Mouse (Mus musculus): Measurements from ENCODE around the gene Eps8.

Eps8 gene

DNA sequence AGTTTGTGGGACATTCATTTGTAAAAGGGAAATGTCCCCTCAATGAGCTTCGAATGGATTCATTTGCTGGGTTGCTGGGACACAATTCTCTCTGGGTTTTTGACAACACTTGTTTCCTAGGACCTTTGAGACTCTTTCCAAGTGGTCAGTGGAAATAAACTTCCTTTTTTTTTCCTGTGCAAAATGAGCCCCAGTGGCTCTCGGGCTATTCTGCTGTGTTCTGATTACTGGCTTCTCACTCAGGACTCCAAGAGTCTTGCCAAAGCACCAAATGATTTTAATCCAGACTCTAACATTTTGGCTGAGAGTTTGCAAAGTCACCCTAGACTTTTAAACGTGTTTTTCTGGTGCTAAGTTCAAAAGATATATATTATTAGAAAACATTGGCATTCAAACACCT lies 10.3 kb upstream of the Eps8 start:
- no peak for DNase-seq (ENCODE audit: low read depth, low spot score)

DNA sequence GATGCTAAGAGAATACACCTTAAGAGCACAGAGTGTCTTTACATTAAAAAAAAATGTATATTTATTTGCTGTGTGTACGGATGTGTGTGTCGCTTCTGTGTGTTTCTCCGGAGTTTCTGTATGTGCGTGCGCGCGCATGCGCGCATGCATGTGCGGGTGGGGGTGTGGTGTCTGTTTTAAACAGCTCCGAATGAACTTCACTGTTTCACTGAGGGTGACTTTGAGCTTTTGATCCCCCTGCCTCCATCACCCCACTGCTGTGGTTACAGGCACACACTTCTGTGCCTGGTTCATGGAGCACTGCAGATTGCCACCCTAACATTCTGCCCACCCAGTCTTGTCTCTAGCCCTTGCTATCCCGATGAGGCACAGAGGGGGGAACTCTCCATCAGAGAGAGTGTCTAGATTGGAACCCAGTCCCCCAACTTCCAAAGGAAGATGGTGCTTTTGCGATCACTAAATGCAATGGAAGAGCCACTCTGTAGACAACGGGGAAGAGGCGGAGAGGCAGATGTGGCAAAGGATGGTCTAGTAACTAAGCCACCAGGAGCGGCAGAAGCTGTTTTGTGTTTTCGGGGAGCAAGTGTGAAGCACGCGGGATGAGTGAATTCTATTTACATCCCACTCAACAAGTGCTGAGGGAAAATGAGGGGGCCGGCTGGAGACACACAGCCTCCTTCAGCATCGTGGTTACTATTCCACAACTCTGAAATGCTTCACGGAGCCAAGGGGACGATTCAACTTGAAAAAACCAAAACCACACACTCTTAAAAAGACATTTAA lies 7.1 kb upstream of the Eps8 start:
- DNase-seq (ENCODE audit: low read depth, low spot score), result peak; percentile 65

DNA sequence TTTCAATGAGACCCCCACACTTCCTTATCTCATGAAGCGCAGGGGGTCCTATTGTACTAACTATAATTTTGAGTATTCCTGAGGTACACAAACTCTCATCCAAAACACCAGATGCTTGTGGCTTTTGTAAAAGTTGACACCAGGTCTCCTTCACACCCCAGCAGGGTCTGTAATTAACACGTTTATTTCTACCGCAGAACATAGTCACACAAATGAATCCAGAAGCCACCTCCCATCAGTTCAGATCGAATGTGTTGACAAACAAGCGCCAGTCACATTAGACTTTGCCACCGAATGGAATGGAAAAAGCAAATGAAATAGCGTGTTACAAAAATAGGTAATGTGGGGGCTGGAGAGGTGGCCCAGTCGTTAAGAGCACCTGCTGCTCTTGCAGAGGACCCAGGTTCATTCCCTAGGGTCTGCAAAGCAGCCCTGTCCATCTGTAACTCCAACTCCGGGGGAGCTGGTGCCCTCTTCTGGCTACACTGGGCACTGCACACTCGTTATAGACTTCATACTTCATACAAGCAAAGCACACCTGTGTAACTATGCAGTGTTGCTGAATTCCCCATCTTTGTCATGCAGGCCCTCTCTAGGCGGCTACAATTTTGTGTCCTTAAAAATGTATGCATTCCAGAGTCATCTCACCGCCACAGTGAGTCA lies 3.9 kb upstream of the Eps8 start:
- DNase-seq (ENCODE audit: low read depth, low spot score), result peak; percentile 71

DNA sequence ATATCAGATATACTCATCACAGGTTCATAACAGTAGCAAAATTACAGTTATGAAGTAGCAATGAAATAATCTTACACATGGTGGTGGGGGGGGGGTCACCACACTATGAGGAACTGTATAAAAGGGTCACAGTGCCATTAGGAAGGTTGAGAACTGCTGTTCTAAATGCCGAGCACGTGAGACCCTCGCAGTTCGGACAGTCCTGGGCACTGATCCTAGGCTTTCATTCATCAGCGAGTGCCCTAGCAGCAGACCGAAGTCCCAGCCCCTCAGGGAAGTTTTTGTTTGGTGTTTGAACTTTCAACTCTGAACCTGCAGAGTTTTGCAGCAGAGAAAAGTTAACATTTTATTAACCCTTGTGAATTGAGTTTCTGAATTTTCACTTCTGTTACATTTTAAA lies 2.5 kb upstream of the Eps8 start:
- DNase-seq (ENCODE audit: low read depth, low spot score), result no peak

DNA sequence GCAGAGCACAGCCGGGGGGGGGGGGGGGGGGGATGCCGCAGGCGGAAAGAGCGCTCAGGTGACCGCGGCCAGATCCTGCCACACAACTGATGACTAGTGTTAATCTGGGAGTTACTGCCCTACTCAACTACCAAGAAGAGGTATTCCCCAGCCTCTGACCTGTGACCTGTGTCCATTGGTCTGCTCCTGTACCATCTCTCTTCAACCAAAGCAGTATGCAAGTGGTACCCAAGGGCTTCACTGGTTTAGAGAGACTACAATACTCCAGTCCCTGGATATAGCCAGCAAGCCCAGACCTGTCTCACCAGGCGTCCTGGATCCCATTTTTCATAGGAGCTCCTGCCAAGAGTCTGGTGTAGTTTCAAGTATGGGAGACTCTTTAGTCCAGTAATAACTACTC lies 5.1 kb downstream of the Eps8 start:
- DNase-seq (ENCODE audit: low read depth, low spot score), result no peak

DNA sequence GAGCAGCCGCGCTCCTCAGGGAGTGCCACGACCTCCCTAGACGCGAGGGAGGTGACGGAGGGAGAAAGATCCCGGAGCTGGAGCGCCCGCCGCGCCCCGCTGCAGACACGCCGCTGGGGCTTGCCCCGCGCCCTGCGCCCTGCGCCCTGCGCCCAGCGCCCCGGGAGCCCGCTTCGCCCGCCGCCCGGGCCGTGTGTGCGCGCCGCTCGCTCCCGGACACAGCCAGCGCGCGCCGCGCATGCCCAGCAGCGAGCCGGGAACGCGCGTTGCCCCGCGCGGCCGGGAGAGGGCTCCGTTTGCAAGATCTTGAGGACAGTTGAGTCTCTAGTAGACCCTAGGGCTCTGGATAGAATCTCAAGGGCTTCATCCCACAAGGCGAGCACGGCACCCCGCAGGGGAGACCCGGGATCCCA lies 5.6 kb downstream of the Eps8 start:
- peak; percentile 84 for DNase-seq (ENCODE audit: low read depth, low spot score)

DNA sequence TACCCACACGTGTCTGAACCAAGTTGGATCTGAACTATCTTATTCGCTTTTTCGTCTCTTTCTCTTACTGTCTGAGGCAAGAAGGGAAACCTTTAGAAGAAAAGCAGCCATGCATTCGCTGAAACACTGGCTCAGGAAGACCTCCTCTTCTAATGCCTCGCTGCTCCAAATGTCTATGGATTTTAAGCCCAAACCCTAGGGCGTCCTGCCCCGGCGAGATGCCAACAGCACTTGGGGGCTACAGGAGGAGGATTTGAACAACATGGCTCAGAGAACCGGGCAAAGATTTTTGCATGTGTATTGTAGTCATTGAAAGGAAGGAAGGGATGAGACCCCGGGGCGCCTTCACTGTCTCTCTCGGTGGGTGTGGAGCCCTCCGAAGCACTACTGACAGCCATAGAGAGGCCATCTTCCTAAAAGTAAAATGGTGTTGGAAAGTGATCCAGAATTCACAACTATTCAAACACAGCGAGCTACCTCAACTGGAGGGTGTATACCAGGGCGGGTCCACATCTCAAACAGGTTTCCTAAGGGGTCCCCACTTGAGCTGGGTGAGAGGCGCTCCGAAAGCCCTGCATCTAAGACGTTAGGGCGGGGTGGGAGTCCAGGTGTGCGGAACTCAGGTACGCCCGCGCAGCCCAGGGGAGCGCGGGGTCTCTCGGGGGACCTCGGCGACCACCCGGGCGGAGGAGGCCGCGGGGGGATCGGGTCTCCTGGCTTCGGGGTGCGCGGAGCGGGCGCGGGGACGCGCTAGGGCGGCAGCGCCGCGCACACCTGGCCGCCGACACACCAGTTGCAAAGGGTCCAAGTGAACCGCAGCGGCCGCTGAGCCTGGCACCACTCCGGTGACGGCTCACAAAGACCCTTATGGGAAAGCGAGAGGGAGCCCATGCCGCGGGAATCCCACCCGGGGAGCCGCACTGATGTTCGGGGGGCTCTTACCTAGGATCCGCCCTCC lies 6.3 kb downstream of the Eps8 start:
- peak; percentile 40 for DNase-seq (ENCODE audit: low read depth, low spot score)

DNA sequence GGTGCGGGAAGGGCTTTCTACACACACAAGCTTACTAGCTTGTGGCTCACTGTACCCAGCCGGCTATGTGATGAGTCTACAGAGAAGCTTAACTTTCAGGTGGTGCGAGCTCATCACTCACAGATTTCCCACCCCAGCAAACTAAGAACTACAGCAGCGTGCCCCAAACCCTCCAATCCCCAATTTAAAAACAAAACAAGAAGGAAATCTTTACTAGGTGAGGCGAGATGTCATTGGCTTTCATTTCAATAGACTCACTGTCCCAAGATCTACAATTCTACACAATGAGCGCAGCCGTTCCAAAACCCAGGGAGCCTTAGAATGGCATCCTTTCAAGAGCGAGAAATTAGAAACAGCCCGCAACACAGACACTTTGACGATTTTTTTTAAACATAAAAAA lies 7.0 kb downstream of the Eps8 start:
- no peak for DNase-seq (ENCODE audit: low read depth, low spot score)

DNA sequence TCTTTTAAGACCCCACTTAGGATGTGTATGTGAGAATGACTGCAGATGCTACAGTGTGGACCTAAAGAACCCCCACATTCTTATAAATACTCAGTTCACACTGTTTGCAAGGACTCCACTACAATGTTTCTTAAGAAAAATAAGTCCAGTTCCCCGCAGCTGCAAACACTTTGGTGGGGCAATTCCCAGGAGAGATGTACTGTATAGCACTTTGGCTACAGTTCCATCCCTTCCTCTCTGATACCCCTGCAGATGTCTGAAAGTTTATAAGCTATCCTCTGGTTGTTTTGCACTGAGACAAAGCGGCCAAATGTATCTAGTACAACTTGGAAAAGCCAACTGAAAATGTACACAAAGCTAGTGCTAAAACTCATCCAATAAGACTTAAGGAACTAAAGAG lies 8.0 kb downstream of the Eps8 start:
- DNase-seq (ENCODE audit: low read depth, low spot score), result no peak

DNA sequence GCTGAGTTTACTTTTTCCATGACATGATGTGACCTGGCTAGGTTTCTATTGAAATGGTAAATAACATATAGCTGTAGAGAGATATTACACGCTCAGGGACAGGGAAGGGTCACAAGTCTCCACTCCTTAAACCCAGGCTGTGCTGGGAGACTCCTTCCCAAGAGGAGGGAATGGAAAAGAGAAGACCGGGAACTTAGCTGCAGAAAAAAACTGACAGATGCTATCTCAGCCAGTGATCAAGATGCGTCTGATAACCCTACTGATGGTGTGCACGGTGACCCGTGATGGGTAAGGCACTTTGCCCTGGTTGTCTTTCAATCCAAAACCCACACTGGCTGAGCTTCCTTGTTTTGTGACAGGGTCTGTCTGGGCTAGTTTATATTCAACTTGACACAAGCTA lies 9.8 kb downstream of the Eps8 start:
- DNase-seq (ENCODE audit: low read depth, low spot score), result no peak

DNA sequence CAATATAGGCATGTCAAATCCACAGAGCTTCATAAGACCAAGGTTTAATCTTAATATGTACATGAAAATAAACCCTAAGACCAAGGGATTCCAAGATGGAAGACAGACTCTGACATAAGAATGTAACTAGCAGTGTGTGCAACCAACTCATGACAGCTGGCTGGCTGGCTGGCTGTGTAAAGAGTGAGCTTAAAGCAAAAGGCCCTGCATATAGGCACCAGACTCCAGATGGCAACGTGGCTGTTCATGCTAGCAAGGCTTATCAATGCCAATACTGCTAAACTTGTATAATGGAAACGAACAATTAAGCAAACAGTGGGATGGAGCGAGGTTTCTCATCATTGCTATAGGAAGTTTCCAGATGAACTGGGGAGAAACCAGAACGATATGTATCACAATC lies 10.9 kb downstream of the Eps8 start:
- DNase-seq (ENCODE audit: low read depth, low spot score), result no peak

DNA sequence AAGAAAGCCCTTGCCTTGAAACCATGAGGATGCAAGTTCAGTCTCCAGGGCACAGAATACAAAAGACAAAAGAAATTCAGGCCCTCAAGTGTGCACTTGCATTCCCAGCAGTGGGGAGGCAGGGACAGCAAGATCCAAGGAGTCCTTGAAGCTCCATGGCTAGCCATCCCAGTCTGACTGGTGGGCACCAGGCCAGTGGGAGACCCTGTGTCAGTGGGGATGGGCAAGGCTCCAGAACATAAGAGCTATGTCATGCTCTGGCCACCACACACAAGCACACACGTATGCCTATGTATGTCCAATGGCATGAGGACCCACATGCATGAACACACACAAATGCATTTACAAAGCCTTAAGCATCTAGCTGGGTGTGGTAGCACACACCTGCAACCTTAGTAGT lies 13.0 kb downstream of the Eps8 start:
- no peak for DNase-seq (ENCODE audit: low read depth, low spot score)

DNA sequence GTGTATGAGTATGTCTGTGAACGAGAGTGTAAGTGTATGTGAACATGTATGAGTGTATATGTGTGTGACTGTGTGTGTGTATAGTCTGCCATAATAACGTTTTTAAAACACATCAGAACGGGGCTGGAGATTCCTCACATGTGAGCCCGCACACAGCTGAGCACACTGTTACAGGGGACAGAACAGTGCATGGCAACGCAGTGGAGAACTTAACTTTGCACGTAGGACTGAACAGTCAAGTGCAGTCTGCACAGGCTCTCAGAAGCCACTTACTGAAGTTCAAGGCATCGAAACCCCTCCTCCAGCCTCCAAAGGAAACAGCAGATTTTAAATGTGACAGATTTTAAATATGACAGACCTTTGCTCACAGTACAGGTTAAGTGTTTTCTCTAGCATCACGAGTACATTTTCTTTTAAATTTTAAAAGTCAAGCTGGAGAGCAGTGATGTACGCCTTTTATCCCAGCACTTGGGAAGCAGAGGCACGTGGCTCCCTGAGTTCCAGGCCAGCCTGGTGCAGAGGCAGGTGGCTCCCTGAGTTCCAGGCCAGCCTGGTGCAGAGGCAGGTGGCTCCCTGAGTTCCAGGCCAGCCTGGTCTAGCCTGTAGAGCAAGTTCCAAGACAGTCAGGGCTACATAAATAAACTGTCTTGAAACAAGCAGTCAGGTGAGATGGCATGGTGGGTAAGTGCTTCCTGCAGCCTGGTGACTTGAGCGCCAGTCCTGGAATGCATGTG lies 15.7 kb downstream of the Eps8 start:
- DNase-seq (ENCODE audit: low read depth, low spot score), result no peak

DNA sequence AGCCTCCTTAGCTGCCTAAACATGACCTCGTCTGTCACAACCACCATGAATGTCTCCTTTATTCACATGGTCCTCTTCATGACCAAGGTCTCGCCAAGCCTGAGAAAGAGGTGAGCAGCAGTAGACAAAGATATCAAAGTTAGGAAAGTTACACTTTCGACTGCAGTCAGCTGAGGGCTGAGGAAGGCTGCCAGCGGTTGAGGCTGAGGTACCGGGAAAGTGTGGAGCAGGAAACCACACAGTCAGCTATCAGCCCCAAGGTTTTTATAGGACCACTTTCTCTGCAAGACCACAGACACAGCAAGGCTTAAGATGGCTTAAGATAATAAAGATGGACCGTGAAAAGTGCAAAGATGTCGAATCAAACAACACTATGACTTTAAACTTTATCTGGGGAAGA lies 17.2 kb downstream of the Eps8 start:
- DNase-seq (ENCODE audit: low read depth, low spot score), result no peak

DNA sequence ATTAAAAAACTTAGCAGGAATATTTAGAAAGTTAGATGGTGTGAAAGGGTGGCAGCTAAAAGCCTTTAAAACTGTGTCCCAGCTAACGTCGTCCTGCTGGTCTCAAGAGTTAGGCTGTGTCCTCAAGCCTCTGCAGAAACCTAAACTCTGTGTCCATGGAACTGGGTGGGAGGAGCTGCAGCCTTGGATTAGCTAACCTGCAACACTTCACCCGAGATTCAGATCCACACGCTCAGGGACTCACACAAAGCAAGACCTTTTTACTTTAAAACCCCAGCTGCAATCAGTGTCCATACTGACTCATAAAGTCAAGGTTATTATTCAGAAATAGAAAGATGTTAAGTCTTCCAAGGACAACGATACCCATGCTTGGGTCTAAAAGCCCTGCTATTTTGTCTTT lies 18.5 kb downstream of the Eps8 start:
- DNase-seq (ENCODE audit: low read depth, low spot score), result no peak

DNA sequence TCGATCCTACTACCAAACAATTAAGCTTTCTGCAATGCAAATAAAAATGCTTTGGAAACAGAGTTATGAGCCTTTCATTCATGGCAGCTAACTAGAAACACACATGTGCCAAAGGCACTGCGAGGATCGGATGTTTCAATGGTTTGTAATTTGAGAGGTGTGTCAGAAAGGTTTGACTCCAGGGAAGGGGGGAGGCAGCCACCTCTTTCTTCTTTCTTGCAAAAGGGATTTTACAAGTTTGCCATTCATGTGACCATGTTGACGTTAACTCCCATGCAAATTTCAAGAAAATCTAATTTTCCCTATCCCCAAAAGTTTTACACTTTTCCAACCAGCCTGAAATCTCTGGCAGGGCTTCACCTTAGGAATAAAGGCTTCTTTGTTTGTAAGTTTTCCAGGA lies 21.1 kb downstream of the Eps8 start:
- DNase-seq (ENCODE audit: low read depth, low spot score), result no peak

DNA sequence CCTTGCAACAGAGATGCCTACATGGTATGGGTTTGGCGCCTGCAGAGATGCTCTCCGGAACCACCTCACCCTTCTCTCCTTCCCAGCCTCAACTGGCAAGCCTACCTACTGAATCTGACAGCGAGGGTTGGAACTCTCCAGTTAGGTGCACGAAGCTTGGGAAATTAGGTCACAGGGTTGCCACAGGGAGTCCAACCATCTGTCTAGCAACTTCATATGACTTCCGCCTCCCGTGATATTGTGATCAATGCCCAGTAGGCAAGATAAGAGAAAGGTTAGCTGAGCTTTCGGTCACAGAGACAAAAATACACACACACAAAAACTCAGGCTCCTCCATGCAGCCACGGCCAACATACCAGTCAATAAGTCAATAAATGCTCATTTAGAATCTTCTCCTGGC lies 21.6 kb downstream of the Eps8 start:
- DNase-seq (ENCODE audit: low read depth, low spot score), result no peak

DNA sequence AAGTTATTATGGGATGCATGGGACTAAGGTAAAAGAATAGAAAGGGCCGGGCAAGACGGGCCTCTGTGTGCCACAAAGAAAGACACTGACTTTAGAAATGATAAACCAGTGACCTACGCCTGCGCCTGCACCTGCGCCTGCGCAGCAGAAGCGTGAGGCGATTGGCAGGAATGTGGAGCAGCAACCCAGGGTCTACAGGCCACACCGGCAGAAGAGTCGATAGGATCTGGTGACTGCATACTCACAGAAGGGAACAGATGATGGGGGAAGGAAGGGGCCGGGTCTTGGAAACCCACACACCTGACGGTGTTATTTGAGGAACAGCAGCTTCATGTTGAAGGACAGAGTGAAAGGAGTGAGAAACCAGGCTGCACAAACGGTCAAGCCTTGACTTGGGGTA lies 24.3 kb downstream of the Eps8 start:
- peak; percentile 61 for DNase-seq (ENCODE audit: low read depth, low spot score)

DNA sequence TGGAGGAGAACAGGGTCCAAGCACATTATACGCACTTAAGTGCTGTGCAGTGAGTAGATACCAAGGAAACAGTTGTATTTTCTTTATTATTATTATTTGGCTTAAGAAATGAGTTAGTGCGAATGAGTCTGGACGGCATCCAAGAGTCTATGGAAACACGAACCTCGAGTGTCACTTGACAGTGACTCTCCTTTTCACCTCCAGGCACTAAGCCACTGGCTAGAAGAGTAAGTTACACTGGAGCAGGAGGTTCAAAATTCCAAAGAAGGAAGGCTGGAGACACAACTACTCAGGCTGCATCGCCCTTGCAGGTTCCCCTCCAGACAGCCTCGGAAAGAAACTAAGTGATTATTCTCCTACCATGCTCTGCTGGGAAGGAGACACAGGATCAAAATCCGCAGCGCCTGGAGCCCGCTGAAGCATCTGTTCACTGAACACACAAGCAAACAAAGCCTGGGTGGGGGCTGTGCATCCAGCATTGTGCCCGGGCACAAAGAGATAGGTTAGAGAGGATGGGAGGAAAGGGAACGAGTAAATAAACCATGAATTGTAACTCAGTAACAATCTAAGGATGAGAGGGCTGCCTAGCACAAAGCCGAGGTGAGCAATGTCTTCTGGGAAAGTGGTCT lies 25.0 kb downstream of the Eps8 start:
- no peak for DNase-seq (ENCODE audit: low read depth, low spot score)

DNA sequence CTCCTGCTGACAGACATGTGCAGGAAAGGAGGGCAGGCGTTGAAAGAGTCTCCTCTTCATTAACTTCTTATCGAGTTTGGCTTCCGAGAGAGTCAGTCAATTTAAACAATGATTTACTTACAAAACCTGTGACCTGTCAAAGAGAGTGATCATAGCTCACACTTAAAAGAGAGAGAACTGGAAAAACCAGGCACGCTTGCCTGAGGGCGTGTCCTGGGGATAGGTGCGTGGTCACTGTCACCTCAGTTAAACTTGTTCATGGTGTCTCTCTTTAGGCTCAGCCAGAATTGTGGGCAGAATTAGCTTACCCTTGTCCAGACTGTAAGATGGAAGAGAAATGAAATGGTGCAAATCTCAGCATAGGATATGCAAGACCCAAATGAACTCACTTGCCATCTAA lies 26.0 kb downstream of the Eps8 start:
- DNase-seq (ENCODE audit: low read depth, low spot score), result no peak

DNA sequence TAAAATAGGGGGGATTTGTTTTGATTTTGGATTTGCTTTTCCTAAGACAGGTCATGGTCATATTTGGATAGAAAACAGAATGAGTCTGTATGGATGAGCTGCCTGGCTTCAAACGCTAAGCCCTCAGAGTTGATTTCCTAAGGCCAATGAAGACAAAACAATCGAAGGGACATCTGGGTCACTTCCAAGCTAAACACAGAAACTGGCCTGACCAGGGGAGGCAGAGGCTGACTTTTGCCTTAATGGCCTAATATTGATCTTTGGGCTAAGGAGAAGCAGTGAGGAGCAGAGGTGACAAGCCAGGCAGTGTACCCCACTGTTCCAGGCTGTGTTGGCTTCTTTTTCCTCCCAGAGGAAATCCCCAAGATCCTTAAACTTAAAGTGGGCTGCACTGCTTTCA lies 33.7 kb downstream of the Eps8 start:
- DNase-seq (ENCODE audit: low read depth, low spot score), result no peak

Measured in ES-CJ7 (cell line).